Mouse (Mus musculus): ENCODE data around the gene Bbx. TPM values are rescaled to one million over a fixed set of nuclear protein-coding genes. Genes with fewer than 3 reads are reported as not detected.

Bbx gene
- polyA plus RNA-seq, 1 experiment from 2014 or later: 33.1 TPM

DNA sequence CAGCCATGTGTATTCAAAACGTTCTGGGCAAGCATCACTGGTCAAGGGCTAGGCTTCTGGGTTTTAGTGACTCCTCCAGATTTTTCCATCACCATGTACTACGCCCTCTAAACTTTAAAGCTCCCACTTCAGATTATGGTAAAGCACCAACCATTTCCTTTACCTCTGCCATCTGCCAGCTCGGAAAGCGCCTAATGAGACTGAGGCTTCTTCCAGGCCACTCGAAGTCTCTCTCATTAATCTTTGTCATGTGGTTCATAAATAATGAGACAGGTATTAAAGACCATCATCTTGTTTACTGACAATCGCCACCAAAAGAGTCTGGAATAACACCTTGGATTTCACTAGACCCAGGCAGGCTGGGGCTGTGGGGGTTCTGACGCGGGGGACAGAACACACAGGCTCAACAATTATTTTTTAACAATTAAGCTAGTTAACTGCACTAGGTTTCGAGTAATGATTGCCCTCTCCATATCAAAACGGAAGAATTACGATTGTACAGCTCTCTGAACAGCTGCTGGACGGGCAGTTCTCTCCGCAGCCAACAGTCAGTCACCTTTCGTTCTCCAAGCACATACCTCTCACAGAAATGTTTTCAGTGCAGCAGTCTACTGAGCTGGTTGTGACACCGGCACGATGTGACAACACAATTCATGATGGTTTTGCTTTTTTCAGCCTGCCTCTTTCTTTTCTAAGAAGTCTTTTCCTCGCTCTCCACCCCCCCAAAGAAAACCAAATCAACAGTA, 68.6 kb downstream of the Bbx start:
- no peaks in the 10 kb centered on the region for H3K36me3 ChIP-seq (ENCODE audit: control insufficient read depth, insufficient read depth, low read length)
- peak overlapping the region; percentile 89 to 91 for H3K27ac ChIP-seq (replicated peaks in 1 of 2; ENCODE audit: control insufficient read depth in 1 of 2, insufficient read depth in 1 of 2, low read depth in 2 of 2, low read length in 2 of 2)
- H3K9me3 ChIP-seq (ENCODE audit: control insufficient read depth, low read length): no peaks in the 10 kb centered on the region
- ATAC-seq (ENCODE audit: insufficient number of reproducible peaks, insufficient read depth, low FRiP score, low read depth): no peak
- H3K4me3 ChIP-seq (ENCODE audit: control insufficient read depth in 1 of 2, insufficient read depth in 1 of 2, low read depth in 1 of 2, low read length in 2 of 2): peak overlapping the region; percentile 49 to 55
- 46% methylated on average over 17 of the region's 17 CpGs for WGBS
- peak overlapping the region; percentile 68 for H3K9ac ChIP-seq (ENCODE audit: low read length)
- H3K4me2 ChIP-seq (ENCODE audit: low read length): peak overlapping the region; percentile 73
- peaks cover 4 to 20% of the 10 kb centered on the region in 2 experiments; a peak in 3 of 4 replicates for H3K4me1 ChIP-seq (ENCODE audit: control insufficient read depth in 2 of 2, insufficient read depth in 2 of 2, low read length in 2 of 2)
- no peaks in the 10 kb centered on the region for H3K27me3 ChIP-seq (ENCODE audit: control insufficient read depth, insufficient read depth, low read length)

- 77% methylated on average over 7 of the region's 7 CpGs for WGBS
- Histone ChIP-seq H3K4me2 (ENCODE audit: low read length) (no peak overlapping the region), H3K9ac (ENCODE audit: low read length) (no peak overlapping the region), H3K4me3 (ENCODE audit: control insufficient read depth in 1 of 2, insufficient read depth in 1 of 2, low read depth in 1 of 2, low read length in 2 of 2) (no peak overlapping the region), H3K9me3 (ENCODE audit: control insufficient read depth, low read length) (no peaks in the 10 kb centered on the region), H3K27ac (replicated peaks in 1 of 2; ENCODE audit: control insufficient read depth in 1 of 2, insufficient read depth in 1 of 2, low read depth in 2 of 2, low read length in 2 of 2) (no peak overlapping the region), H3K27me3 (ENCODE audit: control insufficient read depth, insufficient read depth, low read length) (no peaks in the 10 kb centered on the region), H3K36me3 (ENCODE audit: control insufficient read depth, insufficient read depth, low read length) (no peaks in the 10 kb centered on the region), H3K4me1 (ENCODE audit: control insufficient read depth in 2 of 2, insufficient read depth in 2 of 2, low read length in 2 of 2) (peaks cover 0 to 13% of the 10 kb centered on the region in 2 experiments; a peak in 2 of 4 replicates)
- ATAC-seq (ENCODE audit: insufficient number of reproducible peaks, insufficient read depth, low FRiP score, low read depth): no peak
These were observed 71.6 kb downstream of the Bbx start for GRCm38 (mm10) chr16:50360631-50361030.

DNA sequence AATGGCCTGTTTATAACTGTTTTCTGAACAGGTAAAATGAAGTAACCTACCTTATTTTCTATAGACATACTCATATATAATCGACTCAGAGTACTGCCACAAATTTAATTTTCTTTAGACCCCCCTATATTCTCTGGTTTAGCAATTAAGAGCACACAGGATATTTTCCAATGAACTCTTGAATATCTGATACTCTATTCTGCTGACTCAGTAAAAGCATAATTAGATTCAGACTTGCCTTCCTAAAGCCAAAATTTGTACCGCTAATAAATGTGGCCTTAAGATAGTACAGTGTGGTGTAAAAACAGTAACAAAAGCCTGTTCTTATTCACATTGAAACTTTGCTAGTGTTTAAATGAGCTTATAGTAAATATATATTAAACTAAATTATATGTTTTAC, 102.5 kb downstream of the Bbx start:
- no peak overlapping the region for H3K9ac ChIP-seq (ENCODE audit: low read length)
- H3K4me3 ChIP-seq (ENCODE audit: control insufficient read depth in 1 of 2, insufficient read depth in 1 of 2, low read depth in 1 of 2, low read length in 2 of 2): no peak overlapping the region
- H3K36me3 ChIP-seq (ENCODE audit: control insufficient read depth, insufficient read depth, low read length): peaks cover 3% of the 10 kb centered on the region; the same call in 1 of the 2 replicates
- no peak overlapping the region for H3K27ac ChIP-seq (replicated peaks in 1 of 2; ENCODE audit: control insufficient read depth in 1 of 2, insufficient read depth in 1 of 2, low read depth in 2 of 2, low read length in 2 of 2)
- no peaks in the 10 kb centered on the region for H3K9me3 ChIP-seq (ENCODE audit: control insufficient read depth, low read length)
- H3K4me2 ChIP-seq (ENCODE audit: low read length): no peak overlapping the region
- 91% methylated on average over 2 of the region's 2 CpGs for WGBS
- ATAC-seq (ENCODE audit: insufficient number of reproducible peaks, insufficient read depth, low FRiP score, low read depth): no peak
- H3K27me3 ChIP-seq (ENCODE audit: control insufficient read depth, insufficient read depth, low read length): no peaks in the 10 kb centered on the region
- no peaks in the 10 kb centered on the region for H3K4me1 ChIP-seq (ENCODE audit: control insufficient read depth in 2 of 2, insufficient read depth in 2 of 2, low read length in 2 of 2)

DNA sequence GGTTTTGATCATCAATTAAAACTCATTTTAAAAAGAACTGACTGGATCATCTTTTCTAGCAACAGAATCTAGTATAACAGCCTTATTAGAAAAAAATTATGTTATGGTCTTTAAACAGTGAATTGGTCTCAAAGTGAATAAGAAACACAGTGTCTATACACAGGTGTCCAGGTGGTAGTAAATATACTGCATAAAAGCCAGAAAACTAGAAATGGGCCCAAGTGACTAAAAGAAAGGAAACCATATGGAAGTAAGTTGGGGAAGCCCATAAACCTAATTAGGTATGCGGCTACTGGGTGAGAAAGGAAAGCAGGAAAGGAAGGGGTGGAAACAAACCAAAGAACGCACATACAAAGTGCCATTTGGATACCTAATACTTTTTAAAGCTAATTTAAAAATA, 107.4 kb downstream of the Bbx start:
- ATAC-seq (ENCODE audit: insufficient number of reproducible peaks, insufficient read depth, low FRiP score, low read depth): no peak

GRCm38 (mm10) chr16:50324292-50324691, 107.9 kb downstream of the Bbx start:
- Histone ChIP-seq H3K27me3 (ENCODE audit: control insufficient read depth, insufficient read depth, low read length) (no peaks in the 10 kb centered on the region), H3K4me2 (ENCODE audit: low read length) (no peak overlapping the region), H3K9me3 (ENCODE audit: control insufficient read depth, low read length) (no peaks in the 10 kb centered on the region), H3K4me1 (ENCODE audit: control insufficient read depth in 2 of 2, insufficient read depth in 2 of 2, low read length in 2 of 2) (no peaks in the 10 kb centered on the region), H3K4me3 (ENCODE audit: control insufficient read depth in 1 of 2, insufficient read depth in 1 of 2, low read depth in 1 of 2, low read length in 2 of 2) (no peak overlapping the region), H3K9ac (ENCODE audit: low read length) (no peak overlapping the region), H3K27ac (replicated peaks in 1 of 2; ENCODE audit: control insufficient read depth in 1 of 2, insufficient read depth in 1 of 2, low read depth in 2 of 2, low read length in 2 of 2) (no peak overlapping the region), H3K36me3 (ENCODE audit: control insufficient read depth, insufficient read depth, low read length) (no peaks in the 10 kb centered on the region)
- peak; percentile 21; the same call in 1 of the 2 replicates for ATAC-seq (ENCODE audit: insufficient number of reproducible peaks, insufficient read depth, low FRiP score, low read depth)
- 78% methylated on average over 6 of the region's 6 CpGs for WGBS

More for the DNA sequence above, 107.4 kb downstream of the Bbx start:
- Histone ChIP-seq H3K4me2 (ENCODE audit: low read length) (no peak overlapping the region), H3K27me3 (ENCODE audit: control insufficient read depth, insufficient read depth, low read length) (no peaks in the 10 kb centered on the region), H3K9ac (ENCODE audit: low read length) (no peak overlapping the region), H3K4me3 (ENCODE audit: control insufficient read depth in 1 of 2, insufficient read depth in 1 of 2, low read depth in 1 of 2, low read length in 2 of 2) (no peak overlapping the region), H3K4me1 (ENCODE audit: control insufficient read depth in 2 of 2, insufficient read depth in 2 of 2, low read length in 2 of 2) (no peaks in the 10 kb centered on the region), H3K9me3 (ENCODE audit: control insufficient read depth, low read length) (no peaks in the 10 kb centered on the region), H3K27ac (replicated peaks in 1 of 2; ENCODE audit: control insufficient read depth in 1 of 2, insufficient read depth in 1 of 2, low read depth in 2 of 2, low read length in 2 of 2) (no peak overlapping the region), H3K36me3 (ENCODE audit: control insufficient read depth, insufficient read depth, low read length) (no peaks in the 10 kb centered on the region)
- 93% methylated on average over 2 of the region's 2 CpGs for WGBS

DNA sequence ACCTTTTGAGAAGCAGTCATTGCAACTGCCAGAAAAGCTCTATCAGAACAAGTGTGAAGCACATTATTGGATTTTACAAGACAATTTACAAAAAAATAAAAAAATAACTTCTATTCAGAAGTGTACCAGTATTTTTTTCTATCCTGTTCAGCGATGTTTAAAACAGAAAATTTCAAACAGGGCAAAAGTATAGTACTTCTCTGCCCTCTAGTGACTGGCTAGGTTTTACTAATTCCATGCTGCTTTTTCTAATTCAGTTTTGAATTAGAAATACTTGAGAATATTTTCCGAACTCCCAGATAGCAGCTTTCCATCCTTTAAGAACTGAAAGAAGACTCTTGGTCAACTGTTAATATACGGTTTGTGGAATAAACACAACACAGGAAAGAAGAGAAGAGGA, 110.8 kb downstream of the Bbx start:
- ATAC-seq (ENCODE audit: insufficient number of reproducible peaks, insufficient read depth, low FRiP score, low read depth): no peak
- Histone ChIP-seq H3K4me1 (ENCODE audit: control insufficient read depth in 2 of 2, insufficient read depth in 2 of 2, low read length in 2 of 2) (no peaks in the 10 kb centered on the region; a peak in 1 of 4 replicates), H3K27ac (replicated peaks in 1 of 2; ENCODE audit: control insufficient read depth in 1 of 2, insufficient read depth in 1 of 2, low read depth in 2 of 2, low read length in 2 of 2) (no peak overlapping the region), H3K4me3 (ENCODE audit: control insufficient read depth in 1 of 2, insufficient read depth in 1 of 2, low read depth in 1 of 2, low read length in 2 of 2) (no peak overlapping the region), H3K27me3 (ENCODE audit: control insufficient read depth, insufficient read depth, low read length) (no peaks in the 10 kb centered on the region), H3K36me3 (ENCODE audit: control insufficient read depth, insufficient read depth, low read length) (no peaks in the 10 kb centered on the region), H3K9me3 (ENCODE audit: control insufficient read depth, low read length) (no peaks in the 10 kb centered on the region), H3K4me2 (ENCODE audit: low read length) (no peak overlapping the region), H3K9ac (ENCODE audit: low read length) (no peak overlapping the region)
- WGBS: 79% methylated on average over 3 of the region's 3 CpGs

DNA sequence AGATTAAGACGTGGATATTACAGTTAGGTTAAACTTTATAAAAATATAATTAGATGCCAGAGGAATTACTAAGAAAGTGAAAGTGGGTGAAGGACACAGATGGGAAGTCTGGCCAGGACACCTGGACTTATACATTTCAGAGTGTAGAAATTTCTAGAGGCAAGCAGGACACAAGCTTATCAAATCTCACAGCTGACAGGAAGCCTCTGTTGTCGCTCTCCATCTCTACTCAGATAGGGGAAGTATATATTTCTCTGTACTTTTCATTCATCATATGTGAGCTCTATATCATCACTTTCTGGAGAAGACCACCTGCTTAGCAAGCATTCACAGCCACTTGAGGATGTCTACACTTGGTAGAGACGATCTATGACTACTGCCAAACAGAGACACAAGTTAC, 113.9 kb downstream of the Bbx start:
- H3K27ac ChIP-seq (replicated peaks in 1 of 2; ENCODE audit: control insufficient read depth in 1 of 2, insufficient read depth in 1 of 2, low read depth in 2 of 2, low read length in 2 of 2): no peak overlapping the region
- no peak overlapping the region for H3K4me3 ChIP-seq (ENCODE audit: control insufficient read depth in 1 of 2, insufficient read depth in 1 of 2, low read depth in 1 of 2, low read length in 2 of 2)
- ATAC-seq (ENCODE audit: insufficient number of reproducible peaks, insufficient read depth, low FRiP score, low read depth): no peak
- no peaks in the 10 kb centered on the region for H3K27me3 ChIP-seq (ENCODE audit: control insufficient read depth, insufficient read depth, low read length)
- 54% methylated on average over 3 of the region's 3 CpGs for WGBS
- H3K9me3 ChIP-seq (ENCODE audit: control insufficient read depth, low read length): no peaks in the 10 kb centered on the region
- no peaks in the 10 kb centered on the region; a peak in 1 of 4 replicates for H3K4me1 ChIP-seq (ENCODE audit: control insufficient read depth in 2 of 2, insufficient read depth in 2 of 2, low read length in 2 of 2)
- no peak overlapping the region for H3K4me2 ChIP-seq (ENCODE audit: low read length)
- H3K9ac ChIP-seq (ENCODE audit: low read length): no peak overlapping the region
- H3K36me3 ChIP-seq (ENCODE audit: control insufficient read depth, insufficient read depth, low read length): no peaks in the 10 kb centered on the region

Measured in heart, embryonic 14.5 days (tissue).